Mouse (Mus musculus): ENCODE measurements at regions not wholly inside any gene's neighbourhood (a gene's known extent, or its start where the extent isn't known, plus 50 kb on each side); places are given as distances from the start of the nearest gene placed in this dataset.
A peak's percentile ranks its signal among the peaks of the same experiment; 100 is the strongest.

GRCm38 (mm10) chr9:24833766-24834165, 59.7 kb upstream of the Tbx20 start:
- no peak for DNase-seq (ENCODE audit: low spot score)

DNA sequence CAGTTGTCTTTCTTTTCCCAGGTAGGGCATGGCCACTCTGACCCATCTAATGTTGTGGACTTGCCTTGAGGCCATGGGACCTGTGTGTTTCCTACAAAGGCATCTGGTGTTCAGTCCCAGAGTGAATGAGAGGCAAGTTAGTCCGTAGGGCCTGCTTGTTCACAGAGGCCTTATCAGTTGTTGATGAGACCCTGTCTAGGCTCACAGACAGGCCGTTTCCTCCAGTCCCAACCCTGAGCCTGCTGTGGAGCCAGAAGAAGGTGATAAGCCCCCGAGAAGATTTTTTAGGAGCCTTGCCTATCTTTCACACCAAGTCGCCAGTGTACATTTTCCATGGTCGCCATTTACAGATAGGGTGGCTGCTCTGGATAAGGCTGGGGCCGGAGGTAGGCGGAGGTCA, 74.1 kb upstream of the Tbx20 start:
- no peak for DNase-seq (ENCODE audit: low spot score)

GRCm38 (mm10) chr9:24859459-24859858, 85.4 kb upstream of the Tbx20 start:
- no peak for DNase-seq (ENCODE audit: low spot score)

DNA sequence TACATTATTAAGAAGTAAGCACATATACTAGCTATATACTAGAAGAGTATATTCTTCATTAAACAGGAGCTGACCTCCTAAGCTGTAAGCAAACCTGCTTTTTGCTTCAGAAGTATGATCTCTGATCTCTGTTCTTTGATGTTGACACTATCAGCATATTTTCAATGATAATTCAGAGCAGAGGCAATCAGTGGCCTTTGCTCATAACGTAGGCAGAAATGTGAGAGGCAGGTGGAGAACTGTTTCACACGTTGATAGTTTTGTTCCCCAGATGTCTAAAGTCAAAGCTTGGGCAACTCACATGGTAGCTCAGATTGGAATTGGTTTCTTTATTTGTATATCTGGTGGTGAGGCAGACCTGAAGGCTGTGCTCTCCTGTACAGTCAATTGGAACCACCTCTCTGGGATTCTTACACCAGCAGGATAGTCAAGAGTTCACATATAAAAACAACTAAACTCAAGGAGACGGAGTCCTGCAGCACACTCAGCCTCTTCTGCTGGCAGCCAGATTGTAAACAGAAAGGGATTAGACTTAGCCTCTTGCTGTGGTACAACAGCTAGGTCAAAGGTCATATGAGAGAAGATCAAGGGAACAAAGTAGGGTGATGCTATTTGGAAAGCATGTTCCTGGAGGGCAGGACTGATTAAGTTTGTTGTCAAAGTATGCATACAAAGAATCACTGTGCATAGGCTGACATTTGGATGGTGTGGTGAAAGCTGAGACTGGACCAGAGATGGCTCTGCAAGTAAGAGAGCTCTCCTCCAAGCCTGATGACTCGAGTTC, 92.5 kb upstream of the Tbx20 start:
- no peak for DNase-seq (ENCODE audit: low spot score)

GRCm38 (mm10) chr9:24868746-24869145, 94.6 kb upstream of the Tbx20 start:
- no peak for DNase-seq (ENCODE audit: low spot score)

- DNase-seq (ENCODE audit: low spot score) = no peak
These were observed 100.5 kb upstream of the Tbx20 start for GRCm38 (mm10) chr9:24874434-24875143.

DNA sequence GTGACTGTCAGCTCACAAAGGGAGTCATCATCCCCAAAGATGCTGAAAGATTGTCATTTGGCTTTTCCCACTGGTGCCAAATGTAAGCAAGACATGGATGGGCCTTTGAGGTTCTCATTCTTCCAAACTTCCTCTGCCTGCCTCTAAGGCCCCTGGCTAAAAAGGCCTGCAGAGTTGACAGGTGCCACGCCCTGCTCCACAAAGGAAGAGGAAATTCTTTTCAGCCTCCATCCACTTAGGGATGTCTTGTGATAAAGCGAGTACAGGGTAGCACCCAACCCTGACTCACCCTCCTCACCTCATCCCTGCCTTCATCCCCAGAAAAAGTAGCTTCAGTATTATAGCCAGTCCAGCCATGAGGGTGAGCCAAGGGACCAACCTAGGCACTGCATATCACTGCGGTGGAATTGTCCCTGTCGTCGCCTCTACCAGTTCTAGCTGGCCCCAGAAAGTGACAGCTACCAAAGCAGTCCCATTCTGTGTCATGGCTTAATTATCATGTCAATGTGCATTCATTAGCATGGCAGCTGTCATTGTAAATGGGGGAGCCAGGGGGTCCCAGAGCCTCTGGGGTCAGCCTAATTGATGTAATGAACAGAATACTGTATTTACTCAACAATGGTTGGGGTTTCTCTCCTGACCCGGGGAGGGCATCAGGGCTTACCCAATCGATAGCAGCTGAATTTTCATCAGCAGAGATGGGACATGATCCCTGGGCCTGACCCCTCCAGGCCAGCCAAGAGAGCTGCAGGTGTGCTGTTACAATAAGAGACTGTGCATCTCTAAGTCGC, 104.5 kb upstream of the Tbx20 start:
- no peak for DNase-seq (ENCODE audit: low spot score)

GRCm38 (mm10) chr9:24879662-24880061, 105.6 kb upstream of the Tbx20 start:
- no peak for DNase-seq (ENCODE audit: low spot score)

DNA sequence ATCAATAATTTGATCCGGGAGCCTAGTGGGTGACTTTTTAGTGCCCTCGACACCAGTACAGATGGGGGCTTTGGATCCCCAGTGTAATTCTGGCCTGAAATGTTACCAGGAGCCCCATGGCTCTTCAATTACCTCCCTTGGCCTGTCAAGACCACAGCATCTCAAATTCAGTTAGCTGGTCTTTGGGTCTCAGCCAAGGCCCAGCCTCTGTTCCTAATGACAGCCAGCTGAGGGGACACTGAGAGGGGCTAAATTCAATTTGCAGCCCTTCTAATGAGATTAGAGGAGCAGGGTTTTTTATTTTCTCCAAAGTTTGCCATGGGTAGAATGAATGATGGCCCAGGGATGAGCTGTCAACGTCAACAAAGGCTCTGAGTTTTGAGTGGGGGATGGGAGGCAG, 109.9 kb upstream of the Tbx20 start:
- no peak for DNase-seq (ENCODE audit: low spot score)

- no peak for DNase-seq (ENCODE audit: low spot score)
These were observed 114.2 kb upstream of the Tbx20 start for GRCm38 (mm10) chr9:24888282-24888681.

- DNase-seq (ENCODE audit: low spot score) = no peak
These were observed 122.6 kb upstream of the Tbx20 start for GRCm38 (mm10) chr9:24896498-24897261.

GRCm38 (mm10) chr9:24899206-24899928, 125.3 kb upstream of the Tbx20 start:
- no peak for DNase-seq (ENCODE audit: low spot score)

DNA sequence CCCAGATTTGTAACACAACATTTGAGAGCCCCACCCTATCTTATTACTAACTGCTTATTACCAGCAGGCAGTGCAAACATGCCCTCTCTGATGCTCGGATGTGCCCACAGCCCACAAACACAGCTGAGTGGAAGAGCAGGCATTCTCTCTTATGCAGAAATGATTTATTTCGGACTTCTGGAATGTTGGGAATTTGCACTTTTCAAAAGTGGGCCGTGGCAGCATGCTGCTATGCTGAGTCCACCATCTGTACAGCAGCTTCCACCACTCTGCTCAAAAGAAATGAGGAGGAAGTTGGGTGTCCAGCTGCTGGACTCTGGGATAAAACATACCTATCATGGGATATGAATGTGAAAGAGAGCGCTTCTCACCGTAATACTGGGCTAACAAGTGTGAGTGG, 129.6 kb upstream of the Tbx20 start:
- no peak for DNase-seq (ENCODE audit: low spot score)

- DNase-seq (ENCODE audit: low spot score) = no peak
These were observed 135.2 kb upstream of the Tbx20 start for GRCm38 (mm10) chr9:24909086-24909979.

DNA sequence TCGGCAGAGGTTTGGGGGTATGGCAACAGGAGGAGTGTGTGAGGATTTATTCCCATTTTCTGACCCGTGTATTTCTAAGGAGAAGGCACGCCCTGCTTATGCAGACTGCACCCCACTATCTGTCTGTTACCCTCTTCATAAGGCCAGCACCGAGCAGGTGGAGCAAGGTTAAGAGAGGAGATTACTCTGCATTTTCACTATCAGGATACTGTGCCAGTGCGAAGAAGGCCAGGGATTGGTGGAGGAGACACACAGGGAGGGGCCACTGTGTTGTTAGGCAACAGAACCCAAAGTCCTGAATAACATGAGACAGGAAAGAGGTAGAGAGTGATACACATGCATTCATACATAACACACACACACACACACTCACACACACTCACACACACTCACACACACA, 136.6 kb upstream of the Tbx20 start:
- DNase-seq (ENCODE audit: low spot score) = no peak

DNA sequence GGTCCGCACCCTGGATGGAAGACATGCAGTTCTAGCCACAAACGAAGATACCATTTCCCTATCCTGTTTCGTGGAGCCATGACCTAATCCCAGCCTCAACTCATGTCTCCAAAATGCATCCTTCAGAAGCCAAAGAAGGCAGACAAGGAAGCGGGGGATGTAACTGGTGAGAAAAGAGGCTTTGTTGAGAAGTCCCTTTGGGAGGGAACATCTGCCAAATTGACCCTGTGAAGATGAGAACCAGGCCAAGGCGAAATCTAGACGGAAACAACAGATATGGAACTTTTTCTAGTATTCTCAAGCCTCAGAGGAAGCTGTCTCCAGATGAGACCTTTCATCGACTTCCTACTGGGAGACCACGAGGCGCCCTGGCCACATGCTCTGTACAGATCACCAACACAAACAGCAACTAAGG, 145.9 kb upstream of the Tbx20 start:
- DNase-seq (ENCODE audit: low spot score) = no peak

GRCm38 (mm10) chr9:24922051-24922860, 148.2 kb upstream of the Tbx20 start:
- DNase-seq (ENCODE audit: low spot score) = no peak

GRCm38 (mm10) chr9:24923514-24923913, 149.4 kb upstream of the Tbx20 start:
- no peak for DNase-seq (ENCODE audit: low spot score)

GRCm38 (mm10) chr9:24937731-24938130, 151.5 kb upstream of the Gm10181 start:
- DNase-seq (ENCODE audit: low spot score) = peak; percentile 22

Measured in ovary, postnatal 36 days (tissue).